Mouse (Mus musculus) 3T3-L1 (cell line): ENCODE data around the gene Kmt2c.

Experiments used
- DNase-seq: peaks from one replicate; pipeline ENCODE4 v3.0.0-alpha.2; 2015; ENCODE audit warnings: low read depth, low spot score

Gene Kmt2c

GRCm38 (mm10) chr5:25383581-25383980, 115.0 kb downstream of the Kmt2c start:
- no peak for DNase-seq

GRCm38 (mm10) chr5:25379188-25379587, 119.4 kb downstream of the Kmt2c start:
- DNase-seq = no peak

GRCm38 (mm10) chr5:25368420-25368819, 130.2 kb downstream of the Kmt2c start:
- DNase-seq = no peak

GRCm38 (mm10) chr5:25367126-25367525, 131.5 kb downstream of the Kmt2c start:
- peak; percentile 27 for DNase-seq

GRCm38 (mm10) chr5:25353509-25353908, 145.1 kb downstream of the Kmt2c start:
- DNase-seq = no peak

GRCm38 (mm10) chr5:25331322-25331721, 167.3 kb downstream of the Kmt2c start:
- DNase-seq = no peak

DNA sequence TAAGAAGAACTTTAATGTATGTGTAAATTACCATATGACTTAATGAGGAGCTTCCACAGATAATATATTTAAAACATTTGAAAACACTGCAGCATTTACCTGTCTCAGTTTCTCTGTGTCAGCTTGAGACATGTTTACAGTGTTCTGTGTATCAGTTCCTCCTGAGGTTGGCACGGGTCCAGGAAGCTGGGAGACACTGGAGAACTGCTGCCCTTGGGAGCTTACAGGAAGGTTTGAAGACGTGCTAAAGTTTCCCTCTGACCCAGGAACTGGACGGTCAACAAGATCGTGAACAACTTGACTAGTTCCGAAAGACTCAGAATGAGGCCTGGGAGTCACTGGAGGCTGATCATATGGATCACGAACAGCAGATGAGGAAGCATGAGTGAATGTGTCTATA, 184.7 kb downstream of the Kmt2c start:
- no peak for DNase-seq

DNA sequence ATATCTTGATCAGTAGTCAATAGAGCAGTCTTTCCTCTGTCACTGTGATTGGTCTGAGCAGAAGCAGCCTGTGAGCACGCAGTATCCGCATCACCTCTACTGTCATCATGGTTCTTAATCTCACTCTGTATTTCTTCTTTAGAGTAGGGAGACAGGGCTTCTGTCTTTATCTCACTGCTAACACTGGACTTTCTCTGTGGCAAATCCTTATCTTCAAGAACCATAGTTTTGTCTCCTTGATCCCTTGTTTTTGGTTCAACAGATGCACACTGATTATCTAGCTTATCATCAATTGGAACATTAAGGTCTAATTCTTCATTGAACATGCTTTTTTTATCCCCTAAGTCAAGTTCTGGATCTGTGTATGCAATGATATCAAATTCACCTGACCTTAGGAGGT, 188.4 kb downstream of the Kmt2c start:
- no peak for DNase-seq

GRCm38 (mm10) chr5:25296830-25297229, 201.8 kb downstream of the Kmt2c start:
- DNase-seq = peak; percentile 8

DNA sequence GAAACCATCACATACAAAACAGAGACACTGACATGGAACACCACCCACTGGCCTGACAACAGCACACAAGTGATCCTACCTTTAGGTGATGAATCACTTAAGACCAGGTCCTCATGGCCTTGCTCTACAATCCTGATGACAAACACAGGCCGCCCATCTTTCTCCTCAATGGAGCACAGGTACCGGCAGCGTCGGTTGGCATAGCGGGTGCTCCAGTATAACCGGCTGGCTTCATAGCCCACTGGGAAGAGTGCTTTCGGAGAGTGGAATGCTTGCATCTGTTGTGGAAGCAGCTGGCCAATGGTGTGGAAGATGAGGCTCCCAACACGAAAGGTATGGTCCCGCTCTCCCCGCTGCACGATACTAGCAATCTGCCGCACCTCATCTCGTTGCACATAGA, 214.6 kb downstream of the Kmt2c start:
- DNase-seq = no peak

DNA sequence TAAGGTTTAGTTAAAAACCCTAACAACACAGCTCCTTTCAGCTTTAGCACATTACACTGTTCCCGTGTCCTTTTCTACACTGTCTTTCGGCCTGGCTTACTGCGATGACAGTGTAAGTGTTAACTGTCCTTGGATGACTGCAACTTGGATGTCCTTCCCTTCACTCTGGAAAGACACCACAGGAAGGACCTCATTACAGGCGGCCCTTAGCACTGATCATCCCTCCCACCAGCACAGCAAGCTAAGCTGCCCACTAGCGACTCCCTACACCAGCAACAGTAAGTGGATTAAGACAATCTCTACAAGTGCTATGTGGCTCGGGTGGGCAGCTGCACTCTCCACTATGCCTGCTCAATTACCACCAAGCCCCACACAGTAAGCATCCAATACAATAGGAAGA, 222.2 kb downstream of the Kmt2c start:
- DNase-seq = no peak

GRCm38 (mm10) chr5:25275629-25276028, 223.0 kb downstream of the Kmt2c start:
- DNase-seq = no peak

DNA sequence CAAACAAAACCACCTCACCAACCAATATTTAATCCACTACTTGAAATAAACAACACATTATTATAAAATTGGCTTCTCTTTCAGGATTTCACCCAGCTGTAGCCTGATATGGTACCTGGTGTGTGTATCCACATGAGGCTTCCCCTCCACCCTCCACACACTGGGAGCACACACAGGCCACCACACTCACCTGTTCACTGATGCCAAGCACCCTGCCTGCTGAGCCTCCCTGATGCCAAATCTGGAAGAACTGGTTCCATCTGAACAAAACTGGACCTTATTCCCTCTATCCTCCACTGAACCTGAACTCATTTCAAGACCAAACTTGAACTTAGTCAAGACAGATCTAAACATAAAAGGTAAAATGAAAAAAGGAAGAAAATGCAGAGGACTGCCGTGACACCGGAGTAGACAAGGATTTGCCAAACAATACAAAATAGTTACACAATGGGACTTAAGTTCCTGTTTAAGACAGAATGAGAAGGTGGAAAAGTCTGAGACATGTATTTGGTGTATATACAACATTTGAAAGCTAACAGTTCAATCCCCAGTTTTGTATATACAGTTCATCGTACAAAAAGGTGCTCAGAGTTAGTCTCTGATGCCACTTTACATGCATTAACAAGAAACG, 230.2 kb downstream of the Kmt2c start:
- DNase-seq = no peak

DNA sequence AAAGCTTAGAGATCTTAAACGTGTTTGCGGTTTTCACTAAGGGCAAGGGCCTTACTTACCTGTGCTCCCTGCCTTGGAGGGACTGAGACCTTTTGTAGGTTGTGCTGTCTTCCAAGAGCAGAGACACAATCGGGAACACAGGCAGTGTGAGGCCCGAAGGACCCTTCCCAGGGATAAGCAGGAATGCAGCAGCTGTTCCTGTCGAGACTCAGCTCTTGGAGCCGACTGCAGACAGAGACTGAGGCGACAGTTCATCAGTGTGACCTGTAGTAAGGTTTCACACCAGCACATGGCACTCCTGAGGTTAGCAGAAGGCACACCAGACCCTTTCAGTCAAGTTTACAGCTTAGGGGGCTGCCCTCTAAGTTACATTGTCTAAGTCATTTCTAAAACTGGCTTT, 236.3 kb downstream of the Kmt2c start:
- DNase-seq = no peak

DNA sequence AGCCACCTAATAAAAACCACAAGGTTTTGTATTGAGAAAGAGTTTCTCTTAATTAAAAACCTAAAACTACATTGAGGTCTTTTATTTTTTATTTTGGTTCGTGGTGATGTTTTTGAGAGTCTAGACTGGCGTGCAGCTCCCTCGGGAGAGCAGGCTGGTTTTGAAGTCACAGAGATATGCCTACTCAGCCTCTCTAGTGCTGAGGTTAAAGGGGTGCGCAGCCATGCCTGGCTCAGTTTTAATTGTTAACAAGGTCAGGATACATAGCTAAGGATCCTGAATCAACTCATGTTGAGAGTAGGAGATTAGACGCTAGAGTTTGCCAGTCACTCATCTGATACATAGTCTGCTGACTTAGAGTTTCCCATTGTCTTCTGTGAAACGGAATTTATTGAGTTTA, 237.1 kb downstream of the Kmt2c start:
- DNase-seq = no peak

DNA sequence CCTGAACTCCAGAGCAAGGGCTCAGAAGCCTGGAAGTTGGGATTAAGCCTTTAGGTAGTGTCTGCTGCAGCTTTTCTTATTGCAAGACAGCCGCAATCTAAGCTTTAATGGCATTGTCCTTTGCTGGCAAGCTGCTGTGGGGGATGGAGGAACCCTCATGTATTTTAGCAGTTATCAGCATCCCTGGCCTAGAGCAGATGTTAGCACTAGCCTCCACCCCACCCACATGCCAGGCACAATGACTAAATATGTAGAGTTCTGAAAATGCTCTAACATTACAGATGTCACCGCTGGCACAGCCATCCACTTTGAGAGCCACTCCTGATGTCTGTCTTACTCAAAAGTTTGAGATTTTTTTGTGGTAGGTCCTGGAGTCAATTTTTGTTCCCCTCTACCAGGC, 241.9 kb downstream of the Kmt2c start:
- no peak for DNase-seq

- no peak for DNase-seq
Measured at GRCm38 (mm10) chr5:25254491-25254890, 244.1 kb downstream of the Kmt2c start.

DNA sequence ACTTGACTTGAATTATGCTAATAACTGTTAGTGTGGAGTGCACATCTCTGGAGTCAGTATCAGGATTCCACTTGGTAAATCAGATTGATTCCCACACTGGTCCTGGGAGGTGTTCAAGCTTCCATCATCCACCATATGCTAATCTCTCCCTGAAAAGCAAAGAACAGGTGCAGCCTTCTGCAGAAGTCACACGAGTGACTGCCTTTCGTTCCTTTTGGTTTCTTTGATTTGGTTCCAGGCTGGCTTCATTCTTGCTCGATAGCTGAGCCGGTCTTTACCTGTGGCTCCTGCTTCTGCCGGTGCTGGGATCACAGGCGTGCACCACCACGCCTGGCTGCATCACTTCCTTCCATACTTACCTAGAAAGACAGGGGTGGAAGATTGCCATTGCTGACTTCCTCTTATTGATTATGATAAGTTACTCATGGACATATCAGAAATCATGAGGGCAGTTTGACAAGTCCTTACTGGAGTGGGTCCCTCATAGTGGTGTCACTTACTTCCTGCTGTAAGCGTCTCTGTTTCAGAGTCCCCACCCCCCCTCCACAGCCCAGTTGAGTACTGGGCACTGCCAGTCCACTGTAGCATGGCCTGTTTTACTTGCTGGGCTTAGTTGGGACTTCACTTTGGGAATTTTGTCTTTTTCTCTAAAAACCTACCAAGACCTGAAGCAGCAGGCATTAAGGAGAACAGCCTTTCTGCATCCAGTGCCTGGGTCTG, 245.6 kb downstream of the Kmt2c start:
- no peak for DNase-seq

- DNase-seq = no peak
Measured at GRCm38 (mm10) chr5:25252423-25252822, 246.2 kb downstream of the Kmt2c start.

DNA sequence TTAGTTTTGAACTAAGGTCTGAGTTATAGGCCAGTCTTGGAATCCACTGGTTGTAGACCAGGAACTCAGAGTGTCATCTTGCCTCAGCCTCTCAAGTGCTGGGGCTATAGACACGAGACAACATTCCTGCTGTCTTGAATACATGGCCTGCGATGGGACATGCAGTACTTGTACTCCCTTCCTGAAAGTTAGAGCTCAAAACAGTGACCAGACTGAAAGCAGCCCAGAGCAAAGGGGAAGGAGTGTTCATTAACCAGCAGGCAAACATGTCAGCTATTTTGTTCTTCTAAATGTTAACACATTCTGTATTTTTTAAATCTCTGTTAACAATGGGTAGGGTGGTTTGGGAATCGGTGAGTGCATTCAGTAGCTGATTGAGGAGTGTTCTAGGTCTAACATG, 251.5 kb downstream of the Kmt2c start:
- DNase-seq = no peak

DNA sequence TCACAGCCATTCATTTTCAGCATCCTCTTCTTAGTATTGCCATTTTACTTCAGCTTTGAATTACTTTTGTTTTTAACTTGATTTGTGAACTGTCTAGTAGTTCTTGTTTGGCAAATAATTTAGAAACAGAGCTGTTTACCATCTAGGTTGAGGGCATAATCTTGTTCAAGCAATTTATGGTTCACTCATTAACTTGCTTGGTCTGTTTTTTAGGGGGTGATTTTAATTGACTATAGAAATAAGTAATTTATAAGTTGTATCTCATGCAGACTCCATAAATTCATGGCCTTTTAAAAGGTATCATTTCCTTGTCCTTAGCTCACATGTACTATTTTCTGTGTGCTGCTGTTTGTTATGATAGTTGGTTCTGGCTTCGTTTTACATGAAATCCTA, 252.1 kb downstream of the Kmt2c start:
- DNase-seq = no peak

GRCm38 (mm10) chr5:25245806-25246472, 252.6 kb downstream of the Kmt2c start:
- peak; percentile 33 for DNase-seq

DNA sequence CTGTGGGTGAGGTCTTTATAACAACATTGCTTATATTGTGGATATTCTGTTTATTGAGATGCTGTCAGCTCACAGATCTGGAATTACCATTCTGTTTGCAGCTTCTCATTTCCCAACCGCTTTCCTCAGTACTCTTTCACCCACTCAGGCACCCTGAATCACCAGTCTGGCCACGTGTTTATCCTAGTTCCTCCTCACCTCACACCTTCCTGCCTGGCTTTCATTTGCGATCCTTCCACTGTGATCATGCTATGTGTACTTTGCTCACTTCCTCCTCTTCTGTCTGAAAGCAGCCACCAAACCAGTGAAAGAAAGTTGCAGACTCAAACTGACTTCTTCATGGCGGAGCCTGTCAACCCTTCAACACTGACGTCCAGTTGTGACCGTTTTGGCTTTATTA, 255.5 kb downstream of the Kmt2c start:
- DNase-seq = no peak
